Mouse (Mus musculus) limb, embryonic 14.5 days (tissue): ENCODE measurements at regions not wholly inside any gene's neighbourhood (a gene's known extent, or its start where the extent isn't known, plus 50 kb on each side); places are given as distances from the start of the nearest gene placed in this dataset.

Source experiments
- ATAC-seq: fragments of 200-750 bp; cut with Nextera tagmentation; 2 replicates; pipeline ENCODE4 v1.8.0; 2017; ENCODE audit warnings: low read depth, moderate number of reproducible peaks, moderate TSS enrichment; ENCODE audit not compliant: low FRiP score
- DNase-seq: peaks from one replicate; pipeline ENCODE4 v3.0.0-alpha.2; 2015; ENCODE audit warnings: low spot score
- H3K27ac ChIP-seq: fragments of 300-500 bp; sonication (generic); replicated peaks from 2 replicates; pipeline ENCODE4 v1.5.1; 2014; ENCODE audit warnings: low read depth, mild to moderate bottlenecking, low read length, moderate library complexity, mixed read lengths
- H3K27me3 ChIP-seq: fragments of 300-500 bp; sonication (generic); 2 replicates; pipeline ENCODE4 v1.6.1; 2014; ENCODE audit warnings: low read length, mixed read lengths; ENCODE audit not compliant: control insufficient read depth, insufficient read depth
- H3K36me3 ChIP-seq: fragments of 300-500 bp; sonication (generic); 2 replicates; pipeline ENCODE4 v1.6.1; 2014; ENCODE audit warnings: mild to moderate bottlenecking, low read length, moderate library complexity, mixed read lengths; ENCODE audit not compliant: control insufficient read depth, insufficient read depth
- H3K4me1 ChIP-seq: fragments of 300-500 bp; sonication (generic); 2 replicates; pipeline ENCODE4 v1.6.1; 2014; ENCODE audit warnings: antibody characterized with exemption, low read length, mixed read lengths; ENCODE audit not compliant: control insufficient read depth, insufficient read depth
- H3K4me2 ChIP-seq: fragments of 300-500 bp; sonication (generic); replicated peaks from 2 replicates; pipeline ENCODE4 v1.6.1; 2014; ENCODE audit warnings: low read depth, mild to moderate bottlenecking, low read length, moderate library complexity; ENCODE audit not compliant: severe bottlenecking
- H3K4me3 ChIP-seq: fragments of 300-500 bp; sonication (generic); replicated peaks from 2 replicates; pipeline ENCODE4 v1.5.1; 2014; ENCODE audit warnings: low read length
- H3K9ac ChIP-seq: fragments of 300-500 bp; sonication (generic); 2 replicates; pipeline ENCODE4 v1.6.1; 2014; ENCODE audit warnings: mild to moderate bottlenecking, low read depth, low read length, moderate library complexity; ENCODE audit not compliant: severe bottlenecking
- H3K9me3 ChIP-seq: fragments of 300-500 bp; sonication (generic); 2 replicates; pipeline ENCODE4 v1.6.1; 2016; ENCODE audit warnings: low read length; ENCODE audit not compliant: control insufficient read depth
- POLR2A ChIP-seq: fragments of 200-500 bp; IDR thresholded peaks from 2 replicates; pipeline ENCODE4 v1.8.0; 2012; ENCODE audit warnings: inconsistent platforms, mild to moderate bottlenecking, moderate library complexity, borderline replicate concordance; ENCODE audit not compliant: insufficient read depth, insufficient read length; ENCODE audit errors: extremely low read depth
- whole genome bisulfite sequencing: fragments of 180-500 bp; shearing (Covaris S2); extraction: QIAGEN DNeasy Blood & Tissue Kit; methylation state at CpG from one replicate; pipeline ENCODE4 v1.1.7; 2014; 5-methylcytosine and 5-hydroxymethylcytosine counted together

DNA sequence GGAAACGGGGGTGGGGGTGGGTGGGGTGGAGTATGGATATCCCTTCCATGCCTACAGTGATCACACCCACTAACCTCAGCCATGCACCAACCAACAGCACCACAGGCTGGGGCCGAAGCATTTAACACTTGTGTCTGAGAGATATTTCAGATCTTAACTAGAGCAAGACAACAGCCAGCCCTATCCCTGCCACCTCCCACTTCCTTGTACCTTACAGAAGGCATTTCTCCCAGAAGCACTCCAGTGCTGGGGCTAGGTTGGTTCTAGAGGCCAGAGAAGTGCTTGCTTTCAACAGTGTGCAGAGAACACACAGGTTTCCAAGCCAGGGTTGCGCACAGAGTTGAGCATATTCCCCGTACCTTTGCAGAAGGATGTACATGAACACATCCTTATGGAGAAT lies 79.1 kb upstream of the Akt3 start:
- DNase-seq (no peak), ATAC-seq (no peak)
- Histone ChIP-seq H3K4me1 (peaks cover 4% of the 10 kb centered on the region; the same call in 1 of the 2 replicates), H3K4me2 (no peak overlapping the region), H3K9ac (no peak overlapping the region), H3K27ac (no peak overlapping the region), H3K27me3 (no peaks in the 10 kb centered on the region), H3K36me3 (no peaks in the 10 kb centered on the region), H3K4me3 (no peak overlapping the region), H3K9me3 (no peaks in the 10 kb centered on the region)
- no peak for TF ChIP-seq POLR2A
- WGBS, result 79% methylated on average over 4 of the region's 4 CpGs

DNA sequence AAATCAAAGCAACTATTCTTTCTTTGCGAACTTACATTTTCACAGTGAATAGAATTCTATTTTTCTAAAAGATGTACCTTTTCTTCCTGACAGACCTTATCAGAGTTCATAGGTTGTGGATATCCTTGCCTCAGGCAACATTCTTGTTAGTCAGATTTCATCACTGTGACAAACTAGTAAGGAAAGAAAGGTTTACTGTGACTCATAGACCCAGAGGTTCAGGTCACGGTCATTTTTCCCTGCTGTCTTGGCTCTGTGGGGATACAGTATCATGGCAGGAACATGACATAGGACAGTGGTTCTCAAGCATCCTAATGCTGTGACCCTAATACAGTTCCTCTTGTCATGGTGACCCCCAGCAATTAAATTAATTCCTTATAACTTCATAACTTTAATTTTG lies 78.4 kb upstream of the Akt3 start:
- TF ChIP-seq POLR2A, result no peak
- ATAC-seq (no peak), DNase-seq (no peak)
- Histone ChIP-seq H3K9ac (no peak overlapping the region), H3K36me3 (no peaks in the 10 kb centered on the region), H3K4me2 (no peak overlapping the region), H3K27ac (no peak overlapping the region), H3K4me3 (no peak overlapping the region), H3K4me1 (peaks cover 4% of the 10 kb centered on the region; the same call in 1 of the 2 replicates), H3K27me3 (no peaks in the 10 kb centered on the region), H3K9me3 (no peaks in the 10 kb centered on the region)
- WGBS, result 86% methylated on average over 2 of the region's 2 CpGs

- H3K4me3 ChIP-seq, result no peak overlapping the region
- no peaks in the 10 kb centered on the region for H3K9me3 ChIP-seq
- H3K4me2 ChIP-seq, result no peak overlapping the region
- no peak for ATAC-seq
- TF ChIP-seq POLR2A, result no peak
- peaks cover 4% of the 10 kb centered on the region; the same call in 1 of the 2 replicates for H3K4me1 ChIP-seq
- DNase-seq, result no peak
- no peaks in the 10 kb centered on the region for H3K36me3 ChIP-seq
- H3K27me3 ChIP-seq, result no peaks in the 10 kb centered on the region
- no peak overlapping the region for H3K27ac ChIP-seq
- H3K9ac ChIP-seq, result no peak overlapping the region
- 92% methylated on average over 6 of the region's 6 CpGs for WGBS
Observed at GRCm38 (mm10) chr1:177335961-177336360, 78.0 kb upstream of the Akt3 start.

- Histone ChIP-seq H3K4me1 (0 out of 2 replicates have a peak, but pooled peaks cover 5% of the 10 kb centered on the region), H3K36me3 (no peaks in the 10 kb centered on the region), H3K9ac (no peak overlapping the region), H3K4me3 (peak overlapping the region; percentile 42; the same call in 1 of the 2 replicates), H3K27me3 (peaks cover 12% of the 10 kb centered on the region), H3K9me3 (no peaks in the 10 kb centered on the region), H3K4me2 (peak overlapping the region; percentile 89), H3K27ac (no peak overlapping the region)
- WGBS, result 63% methylated on average over 4 of the region's 4 CpGs
- DNase-seq (no peak), ATAC-seq (no peak)
- TF ChIP-seq POLR2A, result no peak
Observed at GRCm38 (mm10) chr1:177323366-177323765, 65.4 kb upstream of the Akt3 start.

DNA sequence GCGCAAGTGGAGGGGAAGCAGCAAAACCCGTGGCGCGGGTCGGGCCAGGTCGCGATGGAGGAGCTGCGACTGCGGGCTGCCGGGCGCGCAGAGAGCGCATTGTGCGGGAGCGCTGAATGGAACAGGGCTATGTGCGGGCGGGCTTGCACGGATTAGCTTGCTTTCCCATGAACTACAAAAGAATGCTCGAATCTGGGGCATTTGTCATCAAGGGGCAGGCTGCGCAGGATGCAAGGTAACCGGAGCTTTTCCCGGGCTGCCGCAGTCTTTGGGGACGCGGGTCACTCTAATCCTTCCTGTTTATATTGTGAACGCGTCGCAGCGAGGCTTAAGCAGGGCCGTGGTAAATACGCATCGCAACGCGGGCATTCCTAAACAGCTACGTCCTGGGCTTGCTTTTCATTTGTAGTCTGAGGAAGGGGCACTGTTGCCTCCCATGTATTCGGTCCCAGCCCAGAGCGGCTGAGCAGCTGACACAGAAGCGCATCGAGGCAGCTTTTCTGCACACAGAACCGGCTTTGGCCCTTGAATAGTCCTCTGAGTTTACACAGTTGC lies 64.8 kb upstream of the Akt3 start:
- no peak overlapping the region for H3K27ac ChIP-seq
- H3K4me1 ChIP-seq, result 0 out of 2 replicates have a peak, but pooled peaks cover 5% of the 10 kb centered on the region
- H3K4me2 ChIP-seq, result peak overlapping the region; percentile 89
- no peaks in the 10 kb centered on the region for H3K36me3 ChIP-seq
- DNase-seq, result no peak
- no peak for TF ChIP-seq POLR2A
- peak overlapping the region; percentile 42 for H3K4me3 ChIP-seq
- H3K9ac ChIP-seq, result peak overlapping the region; percentile 49
- no peaks in the 10 kb centered on the region for H3K9me3 ChIP-seq
- WGBS, result under 1% methylated on average over 40 of the region's 40 CpGs
- H3K27me3 ChIP-seq, result peaks cover 12% of the 10 kb centered on the region
- peak; percentile 47; the same call in 1 of the 2 replicates for ATAC-seq
